Comparison of ENCODE assay signal across 18 mouse cellular contexts in the genomic region with DNA sequence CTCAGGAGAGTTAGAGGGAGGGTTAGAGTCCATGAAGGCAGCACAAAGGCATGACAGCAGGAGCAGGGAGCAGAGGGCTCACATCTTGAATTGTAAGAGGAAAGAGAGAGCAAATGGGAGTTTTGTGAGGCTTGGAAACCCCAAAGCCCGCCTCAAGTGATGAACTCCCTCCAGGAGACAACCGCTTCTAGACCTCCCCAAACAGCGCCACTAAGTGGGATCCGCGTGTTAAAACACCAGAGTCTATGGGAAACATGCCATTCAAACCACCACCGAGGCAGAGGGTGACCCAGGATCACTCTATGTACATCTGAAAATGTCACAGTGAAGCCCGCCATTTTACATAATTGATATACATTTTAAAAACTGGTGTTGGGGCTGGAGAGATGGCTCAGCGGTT.
"Had no signal": no experiment of that assay in that cellular context is flagged by ENCODE, and none has a peak within 500 bp of the region (broad histone marks: within the 10 kb centered on the region; RNA-seq: fewer than 3 reads in every experiment).

No protein-coding gene starts in this region.

- H3K4me3 ChIP-seq: lung, embryonic 15.5 days; megakaryocyte, embryonic 14.5 days; midbrain, embryonic 13.5 days; midbrain, embryonic 15.5 days; neural tube, embryonic 12.5 days had no signal

- H3K4me1 ChIP-seq: lung, embryonic 15.5 days; megakaryocyte, embryonic 14.5 days; midbrain, embryonic 13.5 days; neural tube, embryonic 12.5 days had no signal

- H3K9ac ChIP-seq: liver, postnatal 0 days; lung, embryonic 15.5 days; midbrain, embryonic 13.5 days; midbrain, embryonic 15.5 days; neural tube, embryonic 12.5 days had no signal

- H3K27me3 ChIP-seq: lung, embryonic 15.5 days; midbrain, embryonic 13.5 days; midbrain, embryonic 15.5 days; neural tube, embryonic 12.5 days had no signal

- H3K27ac ChIP-seq: lung, embryonic 15.5 days; macrophage; midbrain, embryonic 13.5 days; midbrain, embryonic 15.5 days; neural tube, embryonic 12.5 days had no signal

- H3K36me3 ChIP-seq: lung, embryonic 15.5 days; midbrain, embryonic 13.5 days; midbrain, embryonic 15.5 days; neural tube, embryonic 12.5 days had no signal

- H3K9me3 ChIP-seq: lung, embryonic 15.5 days; midbrain, embryonic 13.5 days; midbrain, embryonic 15.5 days; neural tube, embryonic 12.5 days had no signal

- DNase-seq: liver, postnatal 0 days; lung, adult 2 months; lung, postnatal 14 days; lung, postnatal 36 days; retina, postnatal 1 day; right cerebral cortex, adult 18-20 months; right cerebral cortex, postnatal 25 days; right cerebral cortex, postnatal 4 days; spleen, adult 18-20 months; thymus, adult 18-20 months; thymus, postnatal 14 days; thymus, postnatal 4 days had no signal
